ENCODE assay signal across 24 mouse cellular contexts in genomic region chr1:123801206-123801605, GRCm38 (mm10).
DNase-seq lines count a peak whose midpoint lies in the region; ATAC-seq and TF ChIP-seq lines count a peak whose summit lies in the region.
"Had no signal": no experiment of that assay in that cellular context is flagged by ENCODE, and none has a peak within 500 bp of the region (broad histone marks: within the 10 kb centered on the region; RNA-seq: fewer than 3 reads in every experiment).

No protein-coding gene starts in this region.

- H3K9me3 ChIP-seq in midbrain, postnatal 0 days (ENCODE audit: low read length) = no peaks in the 10 kb centered on the region
- H3K9me3 ChIP-seq: embryonic facial prominence, embryonic 10.5 days; embryonic facial prominence, embryonic 12.5 days; forebrain, embryonic 10.5 days; forebrain, embryonic 12.5 days had no signal

- no peak overlapping the region for H3K9ac ChIP-seq in midbrain, postnatal 0 days (replicated peaks; ENCODE audit: low read length, poor library complexity, severe bottlenecking)
- H3K9ac ChIP-seq: embryonic facial prominence, embryonic 12.5 days; forebrain, embryonic 12.5 days had no signal

- WGBS in midbrain, postnatal 0 days = 28% methylated on average over 1 of the region's 1 CpGs

- H3K4me1 ChIP-seq in midbrain, postnatal 0 days (ENCODE audit: insufficient read depth, low read length) = no peaks in the 10 kb centered on the region
- H3K4me1 ChIP-seq: embryonic facial prominence, embryonic 10.5 days; embryonic facial prominence, embryonic 12.5 days; forebrain, embryonic 10.5 days; forebrain, embryonic 12.5 days had no signal

- DNase-seq in embryo, embryonic 11 days = peak; percentile 4
- no peak for DNase-seq in embryo, embryonic 9.5 days (ENCODE audit: extremely low spot score)
- peak; percentile 64 for DNase-seq in R1 (ENCODE audit: low read depth, low spot score)
- peak; percentile 43 for DNase-seq in ZHBTc4 (ENCODE audit: low read depth, low spot score)
- DNase-seq in right cerebral cortex, adult 18-20 months = no peak
- no peak for DNase-seq in midbrain, postnatal 0 days (ENCODE audit: low spot score)
- DNase-seq: adrenal gland, adult 2 months; adrenal gland, postnatal 10 days; adrenal gland, postnatal 25 days; cerebellum, adult 11 months; cerebellum, adult 18-20 months; cerebellum, adult 8-10 months; cerebellum, adult 9-11 months; cerebellum, postnatal 25 days had no signal

- H3K36me3 ChIP-seq in midbrain, postnatal 0 days (ENCODE audit: insufficient read depth, low read length) = no peaks in the 10 kb centered on the region
- H3K36me3 ChIP-seq: embryonic facial prominence, embryonic 10.5 days; embryonic facial prominence, embryonic 12.5 days; forebrain, embryonic 10.5 days; forebrain, embryonic 12.5 days; G1E had no signal

- no peak for TF ChIP-seq CTCF in midbrain, postnatal 0 days (IDR thresholded peaks at IDR 0.05)

- ATAC-seq in midbrain, postnatal 0 days (ENCODE audit: low FRiP score) = no peak
- no peak for ATAC-seq in erythroblast, adult 5-6 weeks (replicated peaks; ENCODE audit: low FRiP score, poor library complexity, severe bottlenecking)
- ATAC-seq: forebrain, embryonic 14.5 days; forebrain, embryonic 16.5 days; Patski had no signal

- no peak overlapping the region for H3K27ac ChIP-seq in midbrain, postnatal 0 days (ENCODE audit: low read depth, low read length)
- H3K27ac ChIP-seq: embryonic facial prominence, embryonic 10.5 days; embryonic facial prominence, embryonic 12.5 days; forebrain, embryonic 10.5 days; forebrain, embryonic 12.5 days had no signal

- no peak overlapping the region for H3K4me3 ChIP-seq in midbrain, postnatal 0 days (ENCODE audit: low read depth, low read length)
- H3K4me3 ChIP-seq: embryonic facial prominence, embryonic 10.5 days; embryonic facial prominence, embryonic 12.5 days; erythroblast, embryonic 14.5 days; forebrain, embryonic 10.5 days; forebrain, embryonic 12.5 days had no signal

- no peak overlapping the region for H3K4me2 ChIP-seq in midbrain, postnatal 0 days (ENCODE audit: low read depth, low read length, poor library complexity, severe bottlenecking)
- H3K4me2 ChIP-seq: embryonic facial prominence, embryonic 12.5 days; forebrain, embryonic 12.5 days had no signal

- no peaks in the 10 kb centered on the region for H3K27me3 ChIP-seq in midbrain, postnatal 0 days (ENCODE audit: insufficient read depth, low read length)
- H3K27me3 ChIP-seq: embryonic facial prominence, embryonic 12.5 days; forebrain, embryonic 12.5 days; Patski had no signal

Comparison
In these comparisons a context has a peak if more than half of its experiments do, and no peak if none do; other contexts are left out.
1. DNase-seq: peak in embryo, embryonic 11 days (single experiment), R1 (single experiment) and ZHBTc4 (single experiment); none in embryo, embryonic 9.5 days (single experiment), right cerebral cortex, adult 18-20 months (single experiment) and midbrain, postnatal 0 days (single experiment).